Mouse (Mus musculus) left cerebral cortex, adult 8-10 months (tissue): ENCODE measurements around the gene Tdrd3. TPM values are rescaled to one million over a fixed set of nuclear protein-coding genes. Genes with fewer than 3 reads are reported as not detected.

Experiments used
- DNase-seq, 2 experiments: peaks; one replicate each; pipeline ENCODE4 v3.0.0; 2022; ENCODE audit warnings: low spot score in 2 of 2
- total RNA-seq, 4 experiments: library from RNA; stranded (reverse); gene quantifications; 2 replicates each; pipeline ENCODE4 v1.2.4; 2022

The Tdrd3 gene
- 10 to 100 TPM; 29.6 to 36.2 (median 32.3) TPM for total RNA-seq

DNA sequence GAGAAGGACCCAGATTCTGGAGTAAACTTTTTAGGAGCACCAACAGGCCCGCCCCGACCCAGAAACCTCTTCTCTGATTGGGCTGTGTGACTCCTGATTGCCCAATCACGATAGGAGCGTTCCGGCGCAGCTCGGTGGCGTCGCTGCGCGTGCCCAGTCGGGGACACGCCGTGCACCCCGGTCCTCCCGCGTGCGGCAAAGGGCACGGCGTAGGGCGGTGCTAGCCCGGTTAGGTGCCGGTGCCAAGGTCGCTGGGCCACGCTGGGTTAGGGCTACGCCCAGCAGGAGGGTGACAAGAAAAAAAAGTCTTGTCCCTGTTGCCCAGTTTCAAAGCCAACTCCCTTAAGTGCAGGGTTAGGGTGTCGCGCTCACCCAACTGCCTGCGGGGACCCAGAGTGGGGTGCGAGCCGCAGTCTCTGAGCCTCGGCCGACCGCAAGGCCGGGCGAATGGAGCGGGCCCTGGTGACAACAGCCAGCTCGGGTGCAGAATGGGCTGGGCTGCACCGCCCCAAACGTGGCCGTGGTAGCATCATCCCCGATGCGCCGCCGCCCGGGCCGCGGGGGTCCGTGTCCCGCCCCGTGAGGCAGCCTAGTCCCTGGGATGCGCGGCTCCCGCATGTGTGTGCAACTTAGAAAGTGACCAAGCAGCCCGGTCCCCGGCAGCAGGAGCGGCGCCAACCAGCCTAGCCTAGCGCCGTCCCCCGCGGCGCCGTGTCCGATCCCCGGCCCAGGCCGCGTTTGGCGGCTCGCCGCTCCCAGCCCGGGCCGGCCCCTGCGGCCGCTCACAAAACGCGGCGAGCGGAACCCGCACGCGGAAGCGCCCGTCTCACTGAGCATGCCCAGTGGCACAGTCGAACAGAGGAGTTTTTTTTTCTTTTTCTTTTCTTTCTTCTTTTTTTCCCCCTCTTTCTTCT lies at the start of gene Tdrd3:
Gene Tdrd3 (plus strand): TSS at position 832 of the 914 bp plus-strand sequence.
- peak; percentile 93 to 94 for DNase-seq

DNA sequence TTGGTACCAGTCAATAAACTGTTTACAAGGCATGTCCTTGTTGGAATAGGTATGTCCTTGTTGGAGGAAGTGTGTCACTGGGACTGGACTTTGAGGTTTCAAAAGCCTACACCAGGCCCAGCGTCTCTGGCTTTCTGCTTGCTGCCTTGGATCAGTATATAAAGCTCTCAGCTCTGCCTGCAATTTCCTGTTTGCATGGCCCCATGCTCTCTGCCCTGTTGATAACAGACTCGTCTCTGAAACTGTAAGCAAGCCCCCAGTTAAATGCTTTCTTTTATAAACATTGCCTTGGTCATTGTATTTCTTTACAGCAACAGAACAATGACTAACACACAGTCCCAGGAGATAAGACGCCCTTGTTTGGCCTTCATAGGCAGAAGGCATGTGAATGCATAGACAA lies 49.3 kb upstream of the Tdrd3 start:
- no peak for DNase-seq

DNA sequence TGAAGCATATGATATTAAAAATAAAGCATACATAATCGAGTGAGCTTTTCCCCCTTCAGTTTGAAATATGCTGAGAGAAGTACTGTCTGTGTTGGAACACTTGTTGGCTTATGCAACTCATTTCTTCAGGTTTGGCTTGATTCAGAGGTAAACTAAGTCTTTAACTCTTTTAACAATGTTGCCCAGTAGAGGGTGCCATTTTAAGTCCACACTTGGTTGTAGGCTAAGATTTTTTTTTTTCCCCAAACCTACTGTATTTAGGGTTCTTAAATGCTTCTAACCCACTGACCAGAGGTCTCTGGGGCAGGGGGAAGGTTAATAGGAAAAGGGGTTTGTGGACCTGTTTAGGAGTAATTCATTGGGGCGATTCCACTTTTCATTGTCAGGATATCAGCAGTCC lies 33.4 kb upstream of the Tdrd3 start:
- DNase-seq, result no peak

DNA sequence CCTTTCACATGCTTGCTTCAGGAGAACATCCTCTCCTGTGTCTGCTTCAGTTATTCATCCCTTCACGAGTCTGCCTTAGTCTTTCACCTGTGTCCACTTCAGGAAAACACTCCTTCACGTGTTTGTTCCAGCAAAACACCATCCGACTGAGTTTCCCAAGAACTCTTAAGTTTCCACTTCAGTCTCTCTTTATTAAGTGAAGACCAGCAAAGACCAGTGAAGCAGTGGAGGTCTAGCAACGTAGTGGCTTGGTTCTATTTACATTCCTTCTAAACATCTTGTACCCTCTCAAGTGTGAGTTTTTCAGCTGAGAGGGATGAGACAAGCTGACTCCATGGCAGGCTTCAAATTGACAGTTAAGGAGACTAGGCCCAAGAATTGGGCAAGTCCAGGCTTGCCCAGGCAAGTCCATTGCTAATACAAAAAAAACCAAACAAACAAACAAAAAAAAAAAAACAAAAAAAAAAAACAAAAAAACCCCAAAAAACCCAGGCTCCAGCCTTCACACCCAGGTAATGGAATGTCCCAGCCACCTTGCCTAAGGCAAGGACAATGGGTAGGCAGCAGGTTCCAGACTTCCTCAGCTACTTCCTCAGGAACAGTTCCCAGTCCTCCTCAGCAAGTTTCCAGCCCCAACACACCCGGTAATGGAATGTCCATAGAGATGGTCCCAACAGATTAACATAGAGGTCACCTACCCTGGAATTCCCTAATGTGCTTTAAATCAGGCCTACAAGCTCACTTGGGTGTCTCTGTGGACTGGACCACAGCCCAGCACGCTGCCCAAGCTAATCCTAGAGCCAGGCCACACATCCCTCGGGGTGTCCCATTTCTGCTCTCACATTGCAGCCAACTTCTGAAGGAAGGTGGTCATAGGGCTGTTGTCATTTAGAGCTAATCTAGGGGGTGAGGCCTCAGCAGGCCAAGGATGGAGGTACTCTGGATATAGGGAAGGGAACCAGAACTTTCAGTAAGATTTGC lies 31.9 kb upstream of the Tdrd3 start:
- no peak for DNase-seq

GRCm38 (mm10) chr14:87393096-87393495 lies 23.3 kb upstream of the Tdrd3 start:
- DNase-seq, result no peak

- no peak for DNase-seq
Measured at GRCm38 (mm10) chr14:87396643-87397042, 19.8 kb upstream of the Tdrd3 start.

- no peak for DNase-seq
Measured at GRCm38 (mm10) chr14:87415486-87415807, 992 bp upstream of the Tdrd3 start.

- peak; percentile 19 to 27 for DNase-seq
Measured at GRCm38 (mm10) chr14:87416755-87417690, 584 bp downstream of the Tdrd3 start.

DNA sequence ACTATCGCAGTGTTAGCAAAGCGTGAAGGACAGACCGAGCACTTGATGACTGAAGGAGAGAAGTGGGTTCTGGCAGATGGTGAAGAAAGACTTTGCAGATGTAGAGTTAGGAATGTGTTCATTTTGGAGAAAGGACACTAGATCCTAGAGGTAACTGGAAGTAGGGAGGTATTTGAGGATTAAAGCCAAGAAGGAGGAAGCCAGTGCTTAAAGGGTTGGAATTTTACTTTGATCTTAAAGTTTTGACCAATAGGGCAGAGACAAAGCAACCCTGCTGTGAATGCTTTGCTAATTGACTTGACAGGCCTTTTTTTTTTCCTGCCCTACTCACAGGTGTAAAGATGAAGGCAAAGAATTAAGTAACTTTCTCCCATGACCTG lies 1.2 kb downstream of the Tdrd3 start:
- no peak for DNase-seq

DNA sequence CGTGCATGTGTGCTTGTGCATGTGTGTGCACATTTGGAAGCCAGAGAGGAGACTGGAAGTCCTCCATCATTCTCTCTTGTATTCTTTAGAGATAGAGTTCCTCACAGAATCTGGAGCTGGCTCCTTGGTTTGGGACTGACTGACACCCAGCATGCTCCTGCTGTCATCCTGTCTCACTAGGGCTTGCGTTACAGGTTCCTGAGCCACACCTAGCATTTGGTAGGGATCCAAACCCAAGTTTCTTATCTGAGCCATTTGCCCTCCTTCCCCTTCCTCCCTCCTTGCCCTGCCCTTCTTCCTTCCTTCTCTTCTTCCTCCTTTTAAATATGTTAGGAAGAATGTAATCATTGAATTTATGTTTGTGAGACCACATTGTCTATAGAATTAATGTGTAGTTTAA lies 3.3 kb downstream of the Tdrd3 start:
- DNase-seq, result no peak

DNA sequence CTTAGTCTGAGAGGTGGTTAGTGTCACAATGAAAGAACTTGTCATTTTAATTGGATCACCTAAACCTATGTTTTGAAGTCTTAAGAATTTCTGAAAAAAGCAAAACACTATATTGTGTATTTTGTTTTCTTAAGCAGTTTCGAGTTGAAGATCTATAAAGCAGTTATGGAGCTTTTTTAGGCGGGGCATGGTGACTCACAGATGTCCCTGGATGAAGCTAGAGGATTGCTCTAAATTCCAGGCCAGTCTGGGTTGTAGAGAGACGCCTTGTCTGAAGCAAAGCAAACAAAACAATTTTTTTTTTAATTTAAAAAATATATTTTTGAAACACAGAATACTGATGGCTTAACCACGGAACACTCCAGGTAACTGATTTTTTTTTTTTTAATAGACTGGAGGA lies 4.1 kb downstream of the Tdrd3 start:
- DNase-seq, result no peak

- DNase-seq, result no peak
Measured at GRCm38 (mm10) chr14:87422432-87422831, 6.0 kb downstream of the Tdrd3 start.

GRCm38 (mm10) chr14:87426297-87426922 lies 10.0 kb downstream of the Tdrd3 start:
- no peak for DNase-seq

- DNase-seq, result no peak
Measured at GRCm38 (mm10) chr14:87427032-87427431, 10.6 kb downstream of the Tdrd3 start.

DNA sequence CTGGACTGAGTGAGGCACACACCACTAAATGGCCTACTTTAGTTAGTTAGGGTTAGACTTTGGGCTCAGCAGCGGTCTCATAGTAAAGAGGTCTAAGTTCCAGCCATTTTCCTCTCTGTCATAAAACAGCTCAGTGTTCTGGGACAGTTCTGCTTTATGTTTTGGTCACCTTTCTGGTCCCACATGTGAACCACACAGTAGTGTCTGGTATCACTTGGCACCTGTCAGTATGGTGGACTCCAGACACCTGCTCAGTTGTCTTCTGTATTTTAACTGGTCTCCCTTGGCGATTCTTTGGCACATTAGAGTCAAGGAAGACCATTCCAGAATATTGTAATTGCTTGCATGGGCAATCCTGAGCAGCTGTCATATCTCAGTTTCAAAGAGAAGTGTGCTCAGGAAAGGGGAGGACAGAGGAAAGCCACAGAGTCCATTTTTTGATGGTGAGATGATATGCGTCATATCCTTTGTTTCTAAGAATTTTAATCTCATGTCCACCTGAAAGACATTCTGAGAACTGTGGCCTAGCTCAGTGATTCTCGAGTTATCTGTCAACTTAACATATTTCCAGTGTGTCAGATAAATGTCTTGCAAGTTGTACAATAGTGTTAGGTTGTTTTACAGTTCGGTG lies 11.3 kb downstream of the Tdrd3 start:
- no peak for DNase-seq

GRCm38 (mm10) chr14:87433390-87433915 lies 17.0 kb downstream of the Tdrd3 start:
- no peak for DNase-seq

DNA sequence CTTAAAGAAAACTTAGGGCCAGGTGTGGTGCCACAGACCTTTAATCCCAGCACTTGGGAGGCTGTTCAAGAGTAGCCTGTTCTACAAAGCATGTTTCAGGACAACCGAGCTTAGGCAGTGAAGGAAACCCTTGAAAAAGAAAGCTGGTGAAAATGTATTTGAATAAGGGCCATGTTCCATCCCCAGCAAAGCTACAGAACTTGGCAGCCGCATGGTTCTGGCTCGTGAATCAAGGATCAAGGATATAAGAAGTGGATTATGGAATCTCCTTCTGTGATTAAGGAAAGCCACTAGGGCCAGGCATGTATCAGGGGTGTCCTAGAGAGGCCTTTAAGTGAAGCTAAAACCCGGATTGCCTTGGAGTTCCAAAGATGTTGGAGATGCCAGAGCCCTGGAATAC lies 18.9 kb downstream of the Tdrd3 start:
- no peak for DNase-seq

DNA sequence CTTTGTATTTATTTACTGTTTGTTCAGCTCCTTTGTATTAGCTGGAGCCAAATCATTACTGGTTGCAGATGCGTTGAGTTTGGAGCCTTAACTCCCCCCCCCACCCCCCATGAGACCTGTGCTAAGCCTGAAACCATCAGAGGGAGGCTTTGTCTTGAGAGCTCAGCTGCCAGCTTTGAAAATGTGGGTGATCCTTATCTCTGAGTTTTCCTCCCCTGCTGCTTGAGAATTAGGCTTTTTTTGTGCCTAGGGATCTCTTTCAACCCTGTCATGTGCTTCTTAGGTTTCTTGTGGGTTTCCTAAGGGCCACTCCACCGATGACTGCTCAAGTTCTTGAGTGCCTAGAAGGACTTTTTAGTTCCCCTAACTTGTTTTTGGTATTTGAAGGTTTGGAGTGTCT lies 23.3 kb downstream of the Tdrd3 start:
- no peak for DNase-seq

DNA sequence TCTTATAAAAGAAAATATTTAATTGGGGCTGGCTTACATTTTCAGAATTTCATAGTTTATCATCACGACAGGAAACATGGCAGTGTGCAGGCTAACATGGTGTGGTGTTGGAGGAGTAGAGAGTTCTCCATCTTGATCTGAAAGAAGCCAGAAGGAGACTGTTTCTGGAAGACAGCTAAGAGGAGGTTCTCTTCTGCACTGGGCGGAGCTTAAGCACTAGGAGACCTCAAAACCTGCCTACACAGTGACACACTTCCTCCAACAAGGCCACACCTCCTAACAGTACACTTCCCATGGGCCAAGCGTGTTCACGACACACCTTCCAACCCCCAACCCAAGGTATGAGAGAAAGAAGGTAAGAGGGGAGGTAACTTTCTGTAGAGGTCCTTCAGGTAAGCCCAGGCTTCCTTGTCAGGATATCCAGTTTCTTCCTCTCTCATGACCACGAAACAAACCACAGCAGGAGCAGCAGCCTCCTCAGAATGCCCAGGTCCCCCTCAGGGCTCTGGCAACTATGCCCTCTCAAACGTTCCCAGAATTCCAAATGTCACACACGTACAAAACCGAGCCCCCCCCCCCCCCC lies 30.0 kb downstream of the Tdrd3 start:
- no peak for DNase-seq
